Mouse (Mus musculus) hindbrain, embryonic 14.5 days (tissue): ENCODE measurements around the gene Ube4b. TPM values are rescaled to one million over a fixed set of nuclear protein-coding genes. Genes with fewer than 3 reads are reported as not detected.

ENCODE experiments used
- ATAC-seq: fragments of 200-750 bp; cut with Nextera tagmentation; 2 replicates; pipeline ENCODE4 v1.8.0; 2017; ENCODE audit warnings: moderate number of reproducible peaks, mild to moderate bottlenecking, moderate TSS enrichment, moderate library complexity; ENCODE audit not compliant: low FRiP score
- DNase-seq: peaks from one replicate; pipeline ENCODE4 v3.0.0-alpha.2; 2015; ENCODE audit warnings: low spot score
- H3K27ac ChIP-seq: fragments of 300-500 bp; sonication (generic); 2 replicates; pipeline ENCODE4 v1.5.1; 2014; ENCODE audit warnings: mild to moderate bottlenecking, moderate library complexity
- H3K27me3 ChIP-seq: fragments of 300-500 bp; sonication (generic); 2 replicates; pipeline ENCODE4 v1.6.1; 2014; ENCODE audit warnings: mild to moderate bottlenecking, low read length, mixed read lengths; ENCODE audit not compliant: control insufficient read depth, insufficient read depth
- H3K36me3 ChIP-seq: fragments of 300-500 bp; sonication (generic); replicated peaks from 2 replicates; pipeline ENCODE4 v1.6.1; 2014; ENCODE audit not compliant: control insufficient read depth, insufficient read depth
- H3K4me1 ChIP-seq: fragments of 300-500 bp; sonication (generic); replicated peaks from 2 replicates; pipeline ENCODE4 v1.6.1; 2014; ENCODE audit warnings: antibody characterized with exemption, low read length, mixed read lengths; ENCODE audit not compliant: control insufficient read depth, insufficient read depth
- H3K4me2 ChIP-seq: fragments of 300-500 bp; sonication (generic); replicated peaks from 2 replicates; pipeline ENCODE4 v1.6.1; 2014; ENCODE audit warnings: mild to moderate bottlenecking, moderate library complexity
- H3K4me3 ChIP-seq: fragments of 300-500 bp; sonication (generic); replicated peaks from 2 replicates; pipeline ENCODE4 v1.5.1; 2014; ENCODE audit warnings: mild to moderate bottlenecking, low read length
- H3K9ac ChIP-seq: fragments of 300-500 bp; sonication (generic); 2 replicates; pipeline ENCODE4 v1.6.1; 2014
- H3K9me3 ChIP-seq: fragments of 300-500 bp; sonication (generic); 2 replicates; pipeline ENCODE4 v1.6.1; 2016; ENCODE audit warnings: low read length; ENCODE audit not compliant: control insufficient read depth
- WGBS: fragments of 180-500 bp; shearing (Covaris S2); extraction: QIAGEN DNeasy Blood & Tissue Kit; methylation state at CpG from one replicate; pipeline ENCODE4 v1.1.7; 2014; 5-methylcytosine and 5-hydroxymethylcytosine counted together
- polyA plus RNA-seq: library from polyadenylated mRNA; unstranded; fragments of >200 nt; fragmentation: Nextera tagmentation; extraction: Ambion mirVana; gene quantifications from 2 replicates; pipeline ENCODE4 v1.2.1, GENCODE M21; 2014

The Ube4b gene
- polyA plus RNA-seq, 1 experiment from 2014 or later, result 53.8 TPM

DNA sequence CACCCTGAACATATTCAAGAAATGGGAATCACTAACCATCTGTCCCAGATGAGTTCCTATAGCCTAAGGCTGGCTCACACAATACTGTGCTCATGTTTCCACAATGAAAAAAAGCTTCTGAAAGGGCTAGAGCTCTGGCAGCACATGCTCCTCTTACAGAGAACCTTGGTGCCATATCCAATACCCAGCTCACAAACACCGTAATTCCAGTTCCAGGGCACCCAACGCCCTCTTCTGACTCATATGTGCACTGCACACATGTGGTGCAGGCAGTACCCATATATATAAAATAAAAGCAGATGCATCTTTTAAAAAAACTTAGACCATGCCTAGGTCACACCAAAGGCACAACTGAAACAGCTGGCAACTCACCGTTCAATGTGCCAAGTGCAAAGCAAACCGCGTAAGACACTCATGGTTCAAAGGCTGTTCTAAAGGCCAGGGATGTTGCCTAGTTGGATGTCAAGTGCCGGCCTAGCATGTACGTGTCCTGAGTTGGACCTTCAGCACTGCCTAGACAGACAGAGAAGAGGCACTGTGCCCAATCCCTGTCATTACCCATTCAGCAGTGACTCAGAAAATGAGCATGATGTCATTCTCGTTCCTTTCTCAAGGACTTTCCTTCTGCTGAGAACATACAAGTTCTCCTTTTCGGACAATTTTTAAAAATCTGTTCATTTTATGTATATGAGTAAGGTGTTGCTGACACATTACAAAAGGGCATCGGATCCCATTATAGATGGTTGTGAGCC lies 101.0 kb downstream of the Ube4b start:
- ATAC-seq, result no peak
- no peak overlapping the region for H3K4me2 ChIP-seq
- no peaks in the 10 kb centered on the region for H3K4me1 ChIP-seq
- no peaks in the 10 kb centered on the region for H3K27me3 ChIP-seq
- H3K4me3 ChIP-seq, result no peak overlapping the region
- no peak overlapping the region for H3K27ac ChIP-seq
- H3K9me3 ChIP-seq, result no peaks in the 10 kb centered on the region
- WGBS, result 93% methylated on average over 10 of the region's 10 CpGs
- H3K36me3 ChIP-seq, result peaks cover 34% of the 10 kb centered on the region
- no peak overlapping the region for H3K9ac ChIP-seq
- no peak for DNase-seq

DNA sequence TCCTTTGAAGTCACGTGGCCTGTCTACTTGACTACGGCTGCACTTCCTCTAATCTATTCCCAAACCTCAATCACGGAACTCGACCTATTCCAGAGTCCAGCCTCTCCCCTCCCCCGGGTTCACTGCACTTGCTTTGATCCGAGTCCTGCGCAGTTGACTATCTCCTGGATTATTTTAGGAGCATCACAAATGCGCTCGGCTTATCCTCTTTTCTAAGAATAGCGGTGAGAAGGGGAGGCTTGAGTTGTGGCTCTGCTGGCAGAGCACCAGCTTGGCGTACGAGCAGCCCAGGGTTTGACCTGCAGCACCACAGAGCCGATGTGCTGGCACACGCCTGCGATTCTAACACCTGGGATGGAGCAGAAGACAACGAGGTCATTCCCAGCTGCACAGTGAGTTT lies 102.8 kb downstream of the Ube4b start:
- WGBS, result 88% methylated on average over 16 of the region's 16 CpGs
- H3K27ac ChIP-seq, result no peak overlapping the region
- H3K27me3 ChIP-seq, result no peaks in the 10 kb centered on the region
- DNase-seq, result no peak
- no peak for ATAC-seq
- no peak overlapping the region for H3K4me3 ChIP-seq
- H3K4me1 ChIP-seq, result no peaks in the 10 kb centered on the region
- H3K9ac ChIP-seq, result no peak overlapping the region
- no peaks in the 10 kb centered on the region for H3K9me3 ChIP-seq
- no peak overlapping the region for H3K4me2 ChIP-seq
- H3K36me3 ChIP-seq, result peaks cover 15% of the 10 kb centered on the region

- 86% methylated on average over 6 of the region's 6 CpGs for WGBS
- Histone ChIP-seq H3K4me2 (no peak overlapping the region), H3K9me3 (no peaks in the 10 kb centered on the region), H3K4me1 (no peaks in the 10 kb centered on the region), H3K27ac (no peak overlapping the region), H3K4me3 (no peak overlapping the region), H3K27me3 (no peaks in the 10 kb centered on the region), H3K36me3 (peaks cover 7% of the 10 kb centered on the region; the same call in 1 of the 2 replicates), H3K9ac (no peak overlapping the region)
- ATAC-seq, result no peak
- no peak for DNase-seq
Measured at GRCm38 (mm10) chr4:149322718-149323117, 103.8 kb downstream of the Ube4b start.

GRCm38 (mm10) chr4:149322286-149322685 lies 104.3 kb downstream of the Ube4b start:
- no peak overlapping the region for H3K4me3 ChIP-seq
- H3K27ac ChIP-seq, result no peak overlapping the region
- no peak for ATAC-seq
- H3K36me3 ChIP-seq, result peaks cover 3% of the 10 kb centered on the region; the same call in 1 of the 2 replicates
- no peak overlapping the region for H3K4me2 ChIP-seq
- H3K4me1 ChIP-seq, result no peaks in the 10 kb centered on the region
- 57% methylated on average over 4 of the region's 4 CpGs for WGBS
- no peaks in the 10 kb centered on the region for H3K27me3 ChIP-seq
- no peak for DNase-seq
- H3K9me3 ChIP-seq, result no peaks in the 10 kb centered on the region
- no peak overlapping the region for H3K9ac ChIP-seq

GRCm38 (mm10) chr4:149319088-149319487 lies 107.5 kb downstream of the Ube4b start:
- Histone ChIP-seq H3K4me3 (no peak overlapping the region), H3K4me2 (no peak overlapping the region), H3K9ac (no peak overlapping the region), H3K4me1 (no peaks in the 10 kb centered on the region), H3K27ac (no peak overlapping the region), H3K27me3 (no peaks in the 10 kb centered on the region), H3K36me3 (no peaks in the 10 kb centered on the region), H3K9me3 (no peaks in the 10 kb centered on the region)
- WGBS, result 53% methylated on average over 9 of the region's 9 CpGs
- ATAC-seq, result peak; percentile 76; the same call in 1 of the 2 replicates
- no peak for DNase-seq

- Histone ChIP-seq H3K27me3 (no peaks in the 10 kb centered on the region), H3K4me1 (no peaks in the 10 kb centered on the region), H3K4me2 (no peak overlapping the region), H3K4me3 (no peak overlapping the region), H3K9ac (no peak overlapping the region), H3K36me3 (no peaks in the 10 kb centered on the region), H3K9me3 (no peaks in the 10 kb centered on the region), H3K27ac (no peak overlapping the region)
- no peak for DNase-seq
- WGBS, result 37% methylated on average over 5 of the region's 5 CpGs
- ATAC-seq, result no peak
Measured at GRCm38 (mm10) chr4:149317387-149317786, 109.2 kb downstream of the Ube4b start.

DNA sequence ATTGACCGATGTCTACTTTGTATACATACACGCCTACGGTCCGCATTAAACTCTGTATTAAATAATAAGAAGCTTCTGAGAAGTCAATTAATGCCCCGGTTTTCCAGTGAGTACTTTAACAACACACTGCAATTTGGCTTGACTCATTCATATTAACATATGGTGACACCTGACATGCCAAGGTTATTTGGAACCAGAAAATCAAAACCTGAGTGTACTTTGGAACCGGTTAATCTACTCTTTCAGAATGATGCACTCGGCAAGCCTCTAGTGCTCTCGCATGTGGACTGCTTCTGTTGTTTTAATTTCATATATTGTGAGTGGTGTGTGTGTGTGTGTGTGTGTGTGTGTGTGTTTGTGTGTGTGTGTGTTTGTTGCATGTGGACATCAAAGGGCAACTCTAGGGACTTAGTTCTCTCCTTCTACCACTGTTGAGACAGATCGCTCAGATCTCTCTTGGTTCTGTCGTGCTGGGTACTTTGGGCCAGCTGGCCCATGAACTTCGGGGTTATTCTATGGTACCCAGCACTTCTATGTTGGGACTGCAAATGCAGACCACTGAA lies 112.2 kb downstream of the Ube4b start:
- Histone ChIP-seq H3K36me3 (no peaks in the 10 kb centered on the region), H3K4me1 (no peaks in the 10 kb centered on the region), H3K9ac (no peak overlapping the region), H3K27ac (no peak overlapping the region), H3K4me2 (no peak overlapping the region), H3K9me3 (no peaks in the 10 kb centered on the region), H3K4me3 (no peak overlapping the region), H3K27me3 (no peaks in the 10 kb centered on the region)
- DNase-seq, result no peak
- ATAC-seq, result no peak
- WGBS, result 93% methylated on average over 11 of the region's 11 CpGs

GRCm38 (mm10) chr4:149313558-149314253 lies 112.8 kb downstream of the Ube4b start:
- no peak overlapping the region for H3K4me3 ChIP-seq
- 87% methylated on average over 12 of the region's 12 CpGs for WGBS
- no peaks in the 10 kb centered on the region for H3K27me3 ChIP-seq
- no peaks in the 10 kb centered on the region for H3K36me3 ChIP-seq
- H3K9me3 ChIP-seq, result no peaks in the 10 kb centered on the region
- H3K9ac ChIP-seq, result no peak overlapping the region
- H3K27ac ChIP-seq, result no peak overlapping the region
- H3K4me1 ChIP-seq, result peaks cover 4% of the 10 kb centered on the region
- DNase-seq (no peak), ATAC-seq (no peak)
- no peak overlapping the region for H3K4me2 ChIP-seq

DNA sequence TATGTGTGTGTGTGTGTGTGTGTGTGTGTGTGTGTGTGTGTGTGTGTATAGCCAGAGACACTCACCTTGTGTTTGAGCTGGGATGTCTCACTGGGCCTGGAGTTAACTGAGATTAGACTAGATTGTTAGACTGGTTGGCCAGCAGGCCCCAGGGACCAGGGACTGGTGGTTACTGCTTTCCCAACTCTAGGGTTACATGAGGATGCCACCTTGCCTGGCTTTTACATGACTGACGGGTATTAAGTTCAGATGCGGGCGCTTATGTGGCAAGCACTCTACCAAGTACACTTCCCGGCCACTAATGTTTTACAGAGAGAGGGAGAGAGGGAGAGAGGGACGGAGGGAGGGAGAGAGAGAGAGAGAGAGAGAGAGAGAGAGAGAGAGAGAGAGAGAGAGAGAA lies 114.6 kb downstream of the Ube4b start:
- H3K9me3 ChIP-seq, result no peaks in the 10 kb centered on the region
- ATAC-seq (no peak), DNase-seq (no peak)
- H3K9ac ChIP-seq, result no peak overlapping the region
- H3K4me2 ChIP-seq, result no peak overlapping the region
- H3K36me3 ChIP-seq, result no peaks in the 10 kb centered on the region
- peaks cover 6% of the 10 kb centered on the region for H3K4me1 ChIP-seq
- no peaks in the 10 kb centered on the region for H3K27me3 ChIP-seq
- WGBS, result 83% methylated on average over 5 of the region's 5 CpGs
- H3K4me3 ChIP-seq, result no peak overlapping the region
- no peak overlapping the region for H3K27ac ChIP-seq
